Mouse (Mus musculus) spleen, postnatal 14 days (tissue): ENCODE measurements around the gene Gja1.
A peak's percentile ranks its signal among the peaks of the same experiment; 100 is the strongest.
"Not testable (repeated sequence)": the region's sequence is repeated elsewhere in the genome, so short reads cannot be mapped to it uniquely, and the experiment has no call there.

ENCODE experiments used
- DNase-seq, 2 experiments: peaks; one replicate each; pipeline ENCODE4 v3.0.0; 2021 to 2022; ENCODE audit warnings: low spot score in 2 of 2

Gene Gja1

DNA sequence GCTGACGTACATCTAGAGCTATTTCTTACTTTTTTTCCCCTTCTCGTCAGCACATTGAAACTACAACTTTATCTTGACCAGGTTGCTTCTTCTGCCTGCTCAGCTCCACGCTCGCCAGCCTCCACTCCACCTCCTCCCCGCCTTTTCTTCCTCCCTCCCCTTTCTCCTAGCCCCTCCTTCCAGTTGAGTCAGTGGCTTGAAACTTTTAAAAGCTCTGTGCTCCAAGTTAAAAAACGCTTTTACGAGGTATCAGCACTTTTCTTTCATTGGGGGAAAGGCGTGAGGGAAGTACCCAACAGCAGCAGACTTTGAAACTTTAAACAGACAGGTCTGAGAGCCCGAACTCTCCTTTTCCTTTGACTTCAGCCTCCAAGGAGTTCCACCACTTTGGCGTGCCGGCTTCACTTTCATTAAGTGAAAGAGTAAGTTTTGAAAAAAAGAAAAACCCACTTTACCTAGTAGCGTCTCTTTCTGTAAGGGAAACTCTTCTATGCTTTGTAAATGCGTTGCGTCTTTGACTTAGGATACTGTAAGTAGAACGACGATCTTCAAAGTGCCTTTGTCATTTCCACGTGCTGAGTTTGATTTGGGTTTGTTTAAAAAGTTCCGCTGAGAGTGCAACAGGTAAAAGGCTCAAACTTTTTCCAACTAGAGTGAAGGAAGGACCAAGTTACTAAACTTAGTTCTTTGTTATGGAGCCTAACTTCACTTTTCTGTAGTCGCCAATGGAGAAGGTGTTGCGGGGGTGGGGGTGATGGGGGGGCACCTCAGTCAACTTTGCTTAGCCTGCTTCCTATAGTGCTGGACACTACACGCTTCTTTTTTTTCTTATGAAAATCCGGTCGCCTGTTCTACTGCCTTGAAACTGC is at the start of gene Gja1:
Gene Gja1, plus strand, starts transcription at position 234 of the 869 bp plus-strand sequence.
- peak in 1 of 2 experiments; percentile 7 for DNase-seq

- DNase-seq = peak; percentile 39 to 62
Measured at GRCm38 (mm10) chr10:56338851-56339489, 38.2 kb upstream of the Gja1 start.

DNA sequence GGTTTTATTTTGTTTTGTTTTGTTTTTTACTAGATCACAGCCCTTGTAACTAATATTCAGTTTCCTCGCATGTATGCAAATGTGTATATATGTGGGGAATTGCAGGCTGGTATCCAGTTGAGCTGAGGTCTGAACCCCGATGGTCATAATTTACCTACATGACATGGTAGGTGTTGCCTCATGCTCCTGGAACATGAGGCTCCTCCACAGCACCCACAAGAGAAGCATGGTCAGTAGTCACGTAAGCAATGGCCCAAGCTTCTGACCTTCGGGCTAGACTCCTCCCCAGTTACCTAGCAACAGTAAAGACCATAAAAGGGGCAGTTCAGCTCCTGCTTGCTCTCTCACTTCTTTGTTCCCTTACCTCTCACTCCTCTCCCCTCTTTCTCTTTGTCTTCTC is 16.7 kb upstream of the Gja1 start:
- no peak for DNase-seq

- peak; percentile 8 to 30 for DNase-seq
Measured at GRCm38 (mm10) chr10:56369073-56369472, 8.1 kb upstream of the Gja1 start.

DNA sequence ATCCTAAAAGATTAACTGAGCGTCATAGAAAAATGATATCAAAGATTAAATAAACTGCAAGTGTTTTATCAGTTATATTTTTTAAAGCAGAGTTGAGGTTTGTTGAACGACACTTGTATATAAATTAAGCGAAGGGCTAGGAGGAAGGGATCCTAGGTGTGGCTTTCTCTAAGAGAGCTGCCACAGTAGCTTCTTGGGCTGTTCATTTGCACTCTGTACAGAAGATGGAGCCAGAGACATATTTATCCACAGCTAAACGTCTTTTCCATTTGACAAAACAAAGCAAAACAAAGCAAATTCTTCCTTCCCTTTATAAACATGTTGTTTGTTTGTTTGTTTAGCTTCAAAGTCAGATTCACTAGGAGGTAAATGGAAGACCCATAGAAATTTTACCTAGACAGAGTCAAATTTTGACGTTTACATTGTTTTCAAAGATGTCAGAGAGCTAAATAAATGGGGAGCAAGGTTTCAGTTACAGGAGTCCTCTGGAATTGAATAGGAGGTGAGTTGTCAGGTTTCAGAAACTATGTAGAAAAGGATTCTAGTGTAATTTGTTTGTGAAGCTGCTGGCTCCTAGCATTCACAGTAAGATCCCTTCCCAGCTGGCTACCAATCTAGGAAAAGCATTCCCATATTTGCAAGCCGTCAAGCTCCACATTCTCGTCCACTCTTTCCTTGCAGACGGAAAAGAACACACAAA is 4.0 kb upstream of the Gja1 start:
- no peak for DNase-seq

DNA sequence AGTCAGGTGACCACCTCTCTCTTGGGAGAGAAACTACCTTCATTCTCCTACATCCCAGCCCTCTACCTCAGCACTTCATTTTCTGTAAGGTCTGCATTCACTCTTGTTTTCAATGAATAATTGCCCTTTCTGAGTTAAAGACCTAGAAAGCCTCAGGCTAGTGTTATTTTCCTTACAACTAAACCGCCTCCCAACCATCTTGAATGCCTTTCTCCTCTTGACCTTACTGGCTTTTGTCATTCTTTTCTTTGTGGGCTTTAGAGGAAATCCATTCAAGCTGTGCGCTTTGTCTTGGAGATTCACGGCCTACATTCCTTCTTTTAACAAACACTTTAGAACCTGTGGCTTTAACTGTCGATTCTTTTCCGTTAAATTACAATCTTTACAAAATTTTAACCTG is 3.0 kb upstream of the Gja1 start:
- no peak for DNase-seq

- DNase-seq = no peak
Measured at GRCm38 (mm10) chr10:56375906-56376468, 1.1 kb upstream of the Gja1 start.

GRCm38 (mm10) chr10:56377966-56378647 is 977 bp downstream of the Gja1 start:
- DNase-seq = no peak

DNA sequence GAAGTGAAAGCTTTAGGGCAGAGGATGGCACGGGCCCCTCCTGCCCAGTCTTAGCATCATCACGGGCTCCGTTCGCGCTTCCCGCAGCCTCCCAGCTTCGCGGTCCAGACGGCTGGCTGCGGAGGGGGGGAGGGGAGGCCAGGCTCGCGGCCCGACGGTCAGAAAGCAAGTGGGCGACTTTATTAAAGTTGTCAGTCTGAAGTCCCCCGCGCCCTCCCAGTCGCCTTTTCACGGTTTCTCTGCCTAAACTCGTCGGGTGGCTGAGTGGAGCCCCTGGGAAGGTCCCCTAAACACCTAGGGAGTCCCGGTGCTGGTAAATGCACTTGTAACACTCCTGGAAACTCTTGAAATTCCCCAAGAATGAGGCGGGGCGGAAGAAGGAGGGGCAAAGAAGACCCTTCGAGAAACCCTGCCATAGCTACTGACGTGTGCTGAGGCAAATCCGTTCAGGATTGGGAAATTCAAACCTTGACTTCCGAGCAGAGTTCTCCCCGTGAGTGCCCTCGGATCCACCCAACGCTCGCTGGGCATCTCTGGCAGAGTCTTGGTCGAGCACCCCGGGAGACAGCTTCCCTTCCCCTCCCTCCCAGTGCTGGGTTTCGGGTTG is 1.6 kb downstream of the Gja1 start:
- DNase-seq = no peak

- DNase-seq = no peak
Measured at GRCm38 (mm10) chr10:56379720-56380119, 2.6 kb downstream of the Gja1 start.

DNA sequence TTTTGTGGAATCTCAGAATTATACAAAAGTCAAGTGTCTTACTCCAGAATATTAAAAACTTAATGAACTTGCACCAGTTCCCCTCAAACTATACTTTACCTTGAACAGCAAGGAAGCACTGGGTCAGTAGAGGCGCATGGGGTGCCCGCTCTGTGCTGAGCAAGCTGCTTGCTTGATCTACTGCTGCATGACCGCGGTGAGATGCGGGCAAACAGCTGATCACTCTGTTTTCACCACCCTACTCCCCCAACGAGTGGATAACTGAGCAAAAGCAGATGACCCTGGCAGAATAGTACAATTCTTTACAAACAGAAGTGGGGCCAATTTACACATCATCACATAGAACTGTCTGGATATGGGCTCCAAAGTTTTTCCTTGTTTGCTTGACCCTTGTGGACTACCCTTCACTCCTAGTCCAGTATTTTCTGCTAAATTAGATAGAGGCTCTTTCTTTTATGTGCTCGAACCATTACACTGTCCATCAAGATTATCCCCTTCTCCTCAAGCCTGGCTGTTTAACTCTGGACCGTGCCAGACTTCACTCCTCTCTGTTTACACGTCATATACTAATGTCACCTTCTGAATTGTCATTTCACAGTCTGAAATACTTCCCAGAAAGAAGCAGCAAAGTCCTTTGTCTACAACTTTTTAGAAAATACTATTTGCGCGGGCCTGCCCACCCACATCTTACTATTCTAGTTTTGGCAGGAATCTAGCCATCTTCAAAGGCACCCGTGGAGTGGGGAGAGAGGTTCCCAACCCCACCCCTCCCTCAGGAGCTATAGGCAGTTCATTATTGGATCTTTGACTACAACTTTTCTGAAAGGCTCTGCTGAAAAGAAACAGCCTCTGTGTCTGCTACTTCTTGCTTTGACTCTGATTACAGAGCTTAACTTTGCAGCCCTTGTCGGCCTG is 8.3 kb downstream of the Gja1 start:
- no peak for DNase-seq

DNA sequence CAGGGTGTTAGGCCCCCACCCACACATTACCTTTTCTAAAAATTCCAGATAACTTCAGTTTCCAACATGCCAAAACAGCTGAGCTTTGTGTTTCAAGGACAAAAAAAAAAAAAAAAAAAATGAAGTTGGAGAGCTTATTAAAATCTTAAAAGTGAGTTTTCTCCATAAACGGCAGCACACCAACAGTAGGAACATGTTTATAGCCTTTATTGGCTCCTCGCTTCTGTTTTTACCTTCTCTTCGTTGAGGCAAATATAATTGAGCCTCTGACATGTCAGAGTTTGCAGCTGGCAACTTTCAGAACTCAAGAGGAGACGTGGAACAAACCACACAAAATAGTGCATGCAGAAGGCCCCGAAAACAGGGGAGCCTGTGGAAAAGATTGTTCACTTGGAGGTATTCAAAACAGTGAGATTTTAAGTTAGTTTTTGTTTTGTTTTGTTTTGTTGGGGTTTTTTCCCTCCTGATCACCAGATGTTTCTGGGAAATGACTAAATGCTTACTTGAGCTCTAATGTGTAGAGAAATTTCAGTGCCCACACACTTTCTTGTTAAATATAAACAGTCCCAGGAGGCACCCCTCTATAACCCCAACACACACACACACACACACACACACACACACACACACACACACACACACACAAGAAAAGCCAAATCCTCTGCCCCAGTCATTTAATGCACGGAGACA is 16.1 kb downstream of the Gja1 start:
- no peak for DNase-seq

DNA sequence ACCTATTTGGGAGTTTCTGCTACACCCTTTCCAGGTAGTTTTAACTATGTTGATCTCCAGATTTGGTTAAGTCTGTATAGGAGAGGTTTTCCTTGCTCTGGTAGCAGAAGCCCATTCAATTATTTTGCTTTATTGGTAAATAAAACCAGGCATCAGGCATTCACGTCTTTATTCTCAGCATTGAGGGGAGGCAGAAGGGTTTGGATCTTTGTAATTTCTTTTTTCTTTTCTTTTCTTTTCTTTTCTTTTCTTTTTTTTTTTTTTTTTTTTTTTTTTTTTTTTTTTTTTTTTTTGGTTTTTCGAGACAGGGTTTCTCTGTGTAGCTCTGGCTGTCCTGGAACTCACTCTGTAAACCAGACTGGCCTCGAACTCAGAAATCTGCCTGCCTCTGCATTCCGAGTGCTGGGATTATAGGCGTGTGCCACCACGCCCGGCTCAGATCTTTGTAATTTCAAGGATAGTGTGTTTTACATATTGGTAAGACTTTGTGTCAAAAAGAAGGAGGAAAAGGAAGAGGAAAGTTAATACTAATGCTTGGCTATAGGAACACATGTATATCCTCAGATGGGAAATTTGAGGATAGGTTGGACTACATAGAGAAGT is 16.8 kb downstream of the Gja1 start:
- not testable (repeated sequence) for DNase-seq

DNA sequence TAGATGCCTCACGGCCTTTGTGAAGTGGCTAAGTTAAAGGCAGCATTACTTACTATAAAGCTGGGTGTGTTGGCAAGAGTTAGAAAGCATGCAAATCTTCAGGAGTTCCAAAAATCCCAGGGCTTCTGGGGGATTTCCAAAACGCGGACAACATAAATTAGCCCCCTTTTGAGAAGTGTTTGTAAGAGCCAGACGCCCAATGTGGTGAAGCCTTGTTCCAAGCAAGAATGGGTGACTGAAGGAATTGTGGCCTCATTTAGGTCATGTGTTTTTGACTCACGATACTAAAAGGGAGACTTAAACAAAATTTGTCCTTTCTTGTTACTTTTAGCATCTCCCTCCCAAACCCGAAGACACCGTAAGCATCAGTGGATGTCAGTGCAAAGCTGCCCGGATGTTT is 20.7 kb downstream of the Gja1 start:
- no peak for DNase-seq

- DNase-seq = no peak
Measured at GRCm38 (mm10) chr10:56398310-56398709, 21.2 kb downstream of the Gja1 start.

- not testable (repeated sequence) for DNase-seq
Measured at GRCm38 (mm10) chr10:56401396-56401795, 24.3 kb downstream of the Gja1 start.

GRCm38 (mm10) chr10:56405934-56406333 is 28.8 kb downstream of the Gja1 start:
- DNase-seq = no peak

DNA sequence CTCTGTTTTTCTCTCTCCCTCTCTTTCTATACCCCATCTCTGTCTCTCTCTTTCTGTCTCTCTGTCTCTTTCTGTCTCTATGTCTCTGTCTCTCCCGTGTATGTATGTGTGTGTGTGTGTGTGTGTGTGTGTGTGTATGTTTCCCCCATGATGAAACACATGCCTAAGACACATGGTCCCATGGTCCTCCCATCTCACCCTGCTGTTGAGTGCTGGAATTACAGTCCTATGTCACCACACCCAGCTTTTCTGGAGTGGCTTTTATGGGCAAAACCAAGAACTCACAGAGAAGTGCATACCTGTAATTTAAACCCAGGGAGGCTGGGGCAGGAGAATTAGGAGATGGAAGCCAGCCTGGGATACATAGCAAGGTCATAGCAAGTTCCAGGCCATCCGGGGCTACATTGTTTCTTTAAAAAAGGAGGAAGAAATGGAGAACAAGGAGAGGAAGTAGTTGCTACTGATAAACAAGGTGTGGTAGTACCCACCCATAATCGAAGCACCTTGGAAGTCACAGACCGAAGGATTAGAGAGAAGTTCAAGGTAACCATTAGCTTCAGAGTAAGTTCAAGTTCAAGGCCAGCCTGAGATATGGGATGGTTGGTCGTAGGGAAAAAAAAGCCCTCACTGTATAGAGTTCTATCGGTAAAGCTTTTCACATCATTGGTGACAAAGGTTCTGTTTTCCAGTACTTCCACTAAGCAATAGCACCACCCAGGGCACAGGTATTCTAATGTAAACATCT is 29.4 kb downstream of the Gja1 start:
- no peak for DNase-seq
